8 mouse cellular contexts compared by ENCODE assay signal in the genomic region with DNA sequence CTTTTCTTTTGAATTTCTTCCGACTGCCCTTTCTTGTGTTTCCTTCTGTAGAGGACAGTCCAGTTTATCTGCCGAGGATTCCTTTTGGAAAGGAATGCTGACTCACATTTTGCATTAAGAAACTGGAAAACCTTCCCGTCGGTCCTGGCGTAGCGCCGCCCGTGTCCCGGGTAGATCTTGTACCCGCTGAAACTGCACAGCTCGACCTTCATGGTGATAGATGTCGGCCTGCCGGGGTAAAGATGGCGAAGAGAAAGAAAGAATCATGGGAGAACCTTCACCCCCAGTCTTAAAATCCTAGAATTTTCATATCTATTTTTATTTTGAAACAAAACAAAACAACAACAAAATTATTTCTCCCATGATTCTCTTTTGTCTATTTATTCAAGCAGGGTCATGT.
DNase-seq lines count a peak whose midpoint lies in the region; ATAC-seq lines count a peak whose summit lies in the region.
"Not testable (repeated sequence)": the region's sequence is repeated elsewhere in the genome, so short reads cannot be mapped to it uniquely, and the experiment has no call there.

No protein-coding gene starts in this region.

- ATAC-seq in common myeloid progenitor, adult 5-6 weeks (replicated peaks; ENCODE audit: low read depth, poor library complexity, severe bottlenecking), result peak; percentile 66
- peak; percentile 85 for ATAC-seq in erythroblast, adult 5-6 weeks (replicated peaks; ENCODE audit: low FRiP score, poor library complexity, severe bottlenecking)
- ATAC-seq in erythroid progenitor cell, adult 5-6 weeks (replicated peaks; ENCODE audit: low FRiP score, poor library complexity, severe bottlenecking), result peak; percentile 73; the same call in 1 of the 2 replicates
- 0 out of 2 replicates have a peak, but pooled peaks have one; percentile 45 for ATAC-seq in granulocyte monocyte progenitor cell, adult 5-6 weeks (replicated peaks; ENCODE audit: poor library complexity, severe bottlenecking)
- ATAC-seq in megakaryocyte, adult 5-6 weeks (ENCODE audit: poor library complexity, severe bottlenecking), result peak; percentile 64
- peak; percentile 66 for ATAC-seq in megakaryocyte progenitor cell, adult 5-6 weeks (replicated peaks; ENCODE audit: poor library complexity)
- ATAC-seq in midbrain, embryonic 11.5 days (ENCODE audit: low FRiP score), result not testable (repeated sequence)

- WGBS in midbrain, embryonic 11.5 days, result 94% methylated on average over 14 of the region's 14 CpGs

- H3K36me3 ChIP-seq in midbrain, embryonic 11.5 days (ENCODE audit: control insufficient read depth, insufficient read depth, low read length), result not testable (repeated sequence)

- not testable (repeated sequence) for H3K27me3 ChIP-seq in midbrain, embryonic 11.5 days (ENCODE audit: control insufficient read depth, insufficient read depth, low read length)

- not testable (repeated sequence) for H3K9ac ChIP-seq in midbrain, embryonic 11.5 days (ENCODE audit: low read length)

- not testable (repeated sequence) for H3K9me3 ChIP-seq in midbrain, embryonic 11.5 days (ENCODE audit: control insufficient read depth, low read length)

- not testable (repeated sequence) for H3K4me3 ChIP-seq in midbrain, embryonic 11.5 days (ENCODE audit: low read depth, low read length)

- DNase-seq in heart, adult 11 months, result peak; percentile 35
- peak; percentile 1 for DNase-seq in midbrain, embryonic 11.5 days (ENCODE audit: low spot score, missing footprints)

- H3K4me1 ChIP-seq in midbrain, embryonic 11.5 days (ENCODE audit: control insufficient read depth, insufficient read depth, low read length), result not testable (repeated sequence)

- H3K27ac ChIP-seq in midbrain, embryonic 11.5 days (ENCODE audit: low read depth, low read length), result not testable (repeated sequence)

- H3K4me2 ChIP-seq in midbrain, embryonic 11.5 days, result not testable (repeated sequence)
